Mouse (Mus musculus) spleen, adult 2 months (tissue): ENCODE results near the gene Efcc1. TPM values are rescaled to one million over a fixed set of nuclear protein-coding genes. Genes with fewer than 3 reads are reported as not detected.

Experiments used
- DNase-seq, 2 experiments: peaks; one replicate each; pipeline versions ENCODE4 v3.0.0 to v3.0.0-alpha.2; 2012 to 2021; ENCODE audit warnings: low spot score in 2 of 2, low read depth in 1 of 2
- H3K27ac ChIP-seq: fragments of 200-500 bp; 2 replicates; pipeline ENCODE4 v1.5.1; 2012; ENCODE audit warnings: low read length, inconsistent platforms; ENCODE audit not compliant: insufficient read depth
- H3K27me3 ChIP-seq: fragments of 200-500 bp; 2 replicates; pipeline ENCODE4 v1.6.1; 2012; ENCODE audit warnings: mild to moderate bottlenecking, moderate library complexity, low read length, inconsistent platforms; ENCODE audit not compliant: control insufficient read depth, insufficient read depth
- H3K36me3 ChIP-seq: fragments of 200-500 bp; 2 replicates; pipeline ENCODE4 v1.6.1; 2012; ENCODE audit warnings: mild to moderate bottlenecking, low read length, inconsistent platforms; ENCODE audit not compliant: control insufficient read depth, insufficient read depth
- H3K4me1 ChIP-seq: fragments of 200-500 bp; 2 replicates; pipeline ENCODE4 v1.6.1; 2011; ENCODE audit warnings: inconsistent platforms; ENCODE audit not compliant: control insufficient read depth, insufficient read depth, insufficient read length
- H3K4me3 ChIP-seq: fragments of 200-500 bp; 2 replicates; pipeline ENCODE4 v1.5.1; 2011; ENCODE audit warnings: mild to moderate bottlenecking, inconsistent platforms; ENCODE audit not compliant: insufficient read depth, insufficient read length; ENCODE audit errors: extremely low read depth
- CTCF ChIP-seq: fragments of 200-500 bp; IDR thresholded peaks from 2 replicates; pipeline ENCODE4 v1.5.1; 2011; ENCODE audit warnings: mild to moderate bottlenecking, inconsistent platforms; ENCODE audit not compliant: insufficient read depth, insufficient read length, insufficient replicate concordance; ENCODE audit errors: extremely low read depth
- POLR2A ChIP-seq: fragments of 200-500 bp; IDR thresholded peaks from 2 replicates; pipeline ENCODE4 v1.6.1; 2011; ENCODE audit warnings: low read depth, low read length, inconsistent platforms
- WGBS: fragments of 180-500 bp; shearing (Covaris S2); methylation state at CpG from one replicate; pipeline ENCODE4 v1.1.7; 2018; 5-methylcytosine and 5-hydroxymethylcytosine counted together
- polyA plus RNA-seq: library from polyadenylated mRNA; depleted of rRNA; stranded (reverse); fragments of >200 nt; gene quantifications from 2 replicates; pipeline ENCODE4 v1.2.3, GENCODE M21; 2012

Efcc1 gene
- polyA plus RNA-seq, 1 experiment = 2.0 TPM

DNA sequence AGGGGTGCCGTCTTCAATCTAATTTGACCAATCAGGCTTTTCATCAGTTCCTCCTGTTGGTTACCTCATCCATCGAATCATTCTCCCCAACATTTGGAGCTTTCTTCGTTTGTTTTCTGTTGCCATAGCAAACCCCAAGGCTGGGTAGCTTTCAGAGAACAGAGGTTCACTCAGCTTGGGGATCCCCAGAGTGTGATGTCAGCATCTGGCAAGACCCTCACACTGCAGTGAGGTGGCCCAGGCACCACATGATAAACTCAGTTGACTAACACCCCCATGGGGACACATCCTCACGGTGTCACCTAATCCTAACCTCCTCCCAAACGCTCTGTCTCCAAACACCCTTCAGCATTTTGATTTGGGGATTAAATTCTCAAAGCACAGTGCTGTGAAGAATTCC is 12.6 kb downstream of the Efcc1 start:
- H3K4me3 ChIP-seq = no peak overlapping the region
- DNase-seq = no peak
- no peaks in the 10 kb centered on the region for H3K36me3 ChIP-seq
- no peaks in the 10 kb centered on the region for H3K4me1 ChIP-seq
- WGBS = 86% methylated on average over 5 of the region's 5 CpGs
- TF ChIP-seq CTCF = no peak
- TF ChIP-seq POLR2A = no peak
- H3K27ac ChIP-seq = no peak overlapping the region
- H3K27me3 ChIP-seq = no peaks in the 10 kb centered on the region

DNA sequence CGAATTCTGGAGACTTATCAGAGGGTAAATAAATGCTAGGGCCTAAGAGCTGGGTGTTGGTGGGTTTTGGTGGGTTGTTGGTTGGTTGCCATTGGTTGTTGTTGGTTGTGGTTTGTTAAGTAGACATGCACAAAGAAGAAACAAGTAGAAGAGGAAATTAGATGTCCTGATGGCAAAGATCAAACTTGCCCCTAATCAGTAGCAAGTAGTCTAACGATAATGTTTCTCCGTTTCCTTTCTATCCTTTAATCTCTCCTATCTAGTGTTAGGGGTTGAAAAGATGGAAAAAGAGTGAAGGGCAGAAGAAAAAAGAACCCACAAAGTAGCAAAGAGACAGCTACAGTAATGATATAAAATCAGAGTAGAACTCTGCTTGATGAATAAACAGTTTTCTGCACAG is 14.0 kb downstream of the Efcc1 start:
- H3K4me1 ChIP-seq = no peaks in the 10 kb centered on the region
- DNase-seq = no peak
- 70% methylated on average over 3 of the region's 3 CpGs for WGBS
- no peaks in the 10 kb centered on the region for H3K36me3 ChIP-seq
- H3K27me3 ChIP-seq = no peaks in the 10 kb centered on the region
- no peak overlapping the region for H3K27ac ChIP-seq
- no peak for TF ChIP-seq CTCF
- no peak for TF ChIP-seq POLR2A
- H3K4me3 ChIP-seq = no peak overlapping the region

DNA sequence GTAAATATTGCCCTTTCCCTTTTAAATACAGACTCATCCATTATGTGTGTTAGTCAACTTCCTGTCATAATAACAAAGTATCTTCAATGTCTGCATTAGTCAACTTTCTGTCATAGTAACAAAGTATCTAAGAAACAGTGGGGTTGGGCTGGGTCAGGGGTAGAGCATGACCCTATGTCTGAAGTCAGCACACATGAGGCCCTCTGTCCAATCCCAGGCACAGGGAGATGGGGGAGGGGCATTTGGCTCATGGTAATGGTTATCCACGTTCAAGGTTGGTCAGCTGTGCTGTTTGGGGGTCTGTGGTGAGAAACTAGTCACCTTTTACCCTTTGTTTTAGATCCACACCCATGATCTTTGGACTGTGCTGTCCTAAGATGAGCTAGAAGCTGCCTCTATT is 14.6 kb downstream of the Efcc1 start:
- no peak for DNase-seq
- no peaks in the 10 kb centered on the region for H3K4me1 ChIP-seq
- H3K36me3 ChIP-seq = no peaks in the 10 kb centered on the region
- 50% methylated on average over 1 of the region's 1 CpGs for WGBS
- no peaks in the 10 kb centered on the region for H3K27me3 ChIP-seq
- H3K4me3 ChIP-seq = no peak overlapping the region
- TF ChIP-seq CTCF (no peak), POLR2A (no peak)
- H3K27ac ChIP-seq = no peak overlapping the region

DNA sequence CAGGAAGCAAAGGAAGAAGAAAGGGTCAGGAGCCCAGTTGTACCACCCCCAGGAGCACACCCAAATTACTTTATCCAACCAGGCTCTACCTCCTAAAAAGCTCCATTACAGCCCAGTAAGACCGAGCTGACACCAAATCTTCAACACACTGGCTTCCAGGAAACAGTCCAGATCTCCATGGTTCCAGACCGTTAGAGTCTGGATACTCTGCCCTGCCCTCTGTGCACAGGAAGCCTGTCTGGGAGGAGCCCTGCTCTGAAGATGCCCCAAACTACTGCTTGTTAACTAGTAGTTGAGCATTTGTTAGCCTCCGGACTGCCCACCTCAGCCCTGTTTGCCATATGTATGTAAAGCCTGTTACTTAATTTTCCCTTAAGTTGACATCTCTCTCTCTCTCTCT is 15.4 kb downstream of the Efcc1 start:
- H3K4me1 ChIP-seq = no peaks in the 10 kb centered on the region
- H3K27me3 ChIP-seq = no peaks in the 10 kb centered on the region
- no peak overlapping the region for H3K27ac ChIP-seq
- 63% methylated on average over 3 of the region's 3 CpGs for WGBS
- no peaks in the 10 kb centered on the region for H3K36me3 ChIP-seq
- H3K4me3 ChIP-seq = no peak overlapping the region
- no peak for DNase-seq
- TF ChIP-seq CTCF = no peak
- no peak for TF ChIP-seq POLR2A

DNA sequence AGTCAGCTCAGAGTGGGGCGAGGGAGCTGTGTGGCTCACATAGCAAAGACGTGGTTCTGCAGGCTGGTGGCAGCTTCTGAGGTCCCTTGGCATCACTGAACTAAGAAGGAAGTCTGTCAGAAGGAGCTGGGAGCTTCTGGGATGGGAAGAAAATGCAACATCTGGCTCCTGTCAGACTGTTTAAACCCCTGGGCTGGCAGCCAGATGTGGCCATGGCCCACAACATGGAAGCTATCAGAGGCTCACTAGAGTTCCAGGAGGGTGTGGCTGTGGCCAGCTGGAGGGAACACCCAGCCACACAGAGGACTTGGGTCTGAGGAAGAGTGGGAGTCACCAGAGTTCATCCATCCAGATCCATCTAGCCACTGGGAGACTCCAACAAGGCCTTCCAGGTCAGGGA is 16.2 kb downstream of the Efcc1 start:
- no peaks in the 10 kb centered on the region for H3K4me1 ChIP-seq
- TF ChIP-seq CTCF = no peak
- TF ChIP-seq POLR2A = no peak
- no peak for DNase-seq
- 76% methylated on average over 2 of the region's 2 CpGs for WGBS
- no peak overlapping the region for H3K27ac ChIP-seq
- no peaks in the 10 kb centered on the region for H3K36me3 ChIP-seq
- no peak overlapping the region for H3K4me3 ChIP-seq
- H3K27me3 ChIP-seq = no peaks in the 10 kb centered on the region

DNA sequence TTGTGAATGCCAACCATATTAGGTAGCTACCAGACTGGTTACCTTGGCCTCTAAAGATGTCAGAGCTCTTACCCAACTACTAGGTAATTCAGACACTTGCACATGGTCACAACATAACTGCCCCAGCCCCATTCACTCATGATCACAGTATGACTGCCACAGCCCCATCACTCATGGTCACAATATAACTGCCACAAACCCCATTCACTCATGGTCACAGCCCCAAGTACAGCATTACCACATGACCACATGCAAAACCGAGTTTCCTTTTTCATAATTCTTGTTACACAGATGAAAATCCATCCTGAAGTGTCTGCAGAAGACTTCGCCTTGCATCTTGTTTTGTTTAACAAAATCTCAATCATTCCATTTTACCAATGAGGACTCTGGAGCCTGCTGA is 17.4 kb downstream of the Efcc1 start:
- Histone ChIP-seq H3K27ac (no peak overlapping the region), H3K36me3 (no peaks in the 10 kb centered on the region), H3K27me3 (no peaks in the 10 kb centered on the region), H3K4me1 (no peaks in the 10 kb centered on the region), H3K4me3 (no peak overlapping the region)
- no peak for TF ChIP-seq POLR2A
- TF ChIP-seq CTCF = no peak
- no peak for DNase-seq
- WGBS = 28% methylated on average over 2 of the region's 2 CpGs

DNA sequence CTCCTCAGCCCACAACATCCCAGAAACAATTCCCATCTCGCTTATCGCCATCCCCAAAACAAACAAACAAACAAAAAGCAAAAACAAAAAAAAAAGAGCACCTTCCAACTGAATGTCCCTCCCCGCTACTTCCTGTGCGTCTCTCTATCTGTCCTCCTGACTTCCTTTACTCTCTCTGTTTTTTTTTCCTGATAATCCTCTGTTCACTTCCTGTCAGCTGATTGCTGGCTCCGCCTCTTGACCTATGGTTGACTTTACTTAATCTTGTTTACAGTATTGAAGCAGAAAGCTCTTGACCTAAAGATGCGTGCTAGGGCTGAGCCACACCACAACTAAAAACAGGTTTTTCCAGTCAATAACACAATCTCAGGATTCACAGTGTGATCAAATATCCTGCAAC is 17.9 kb downstream of the Efcc1 start:
- H3K27me3 ChIP-seq = no peaks in the 10 kb centered on the region
- no peaks in the 10 kb centered on the region for H3K36me3 ChIP-seq
- DNase-seq = no peak
- WGBS = 84% methylated on average over 6 of the region's 6 CpGs
- H3K4me1 ChIP-seq = no peaks in the 10 kb centered on the region
- H3K27ac ChIP-seq = no peak overlapping the region
- no peak for TF ChIP-seq CTCF
- no peak for TF ChIP-seq POLR2A
- H3K4me3 ChIP-seq = no peak overlapping the region
